Mouse (Mus musculus) embryonic fibroblast, embryonic 13.5 days (primary cell): ENCODE results near the gene Hoxb5.

Source experiments
- CTCF ChIP-seq: IDR thresholded peaks from 2 replicates; pipeline ENCODE4 v1.5.1; 2011; ENCODE audit warnings: mild to moderate bottlenecking, control low read depth, low read length, moderate library complexity, borderline replicate concordance; ENCODE audit not compliant: insufficient read depth
- POLR2A ChIP-seq: IDR thresholded peaks from 2 replicates; pipeline ENCODE4 v1.6.1; 2011; ENCODE audit warnings: low read depth, mild to moderate bottlenecking, control low read depth, low read length, moderate library complexity

- TF ChIP-seq CTCF (no peak), POLR2A (no peak)
These were observed 17.6 kb downstream of the Hoxb5 start for GRCm38 (mm10) chr11:96320688-96321087.
